Mouse (Mus musculus) embryo, embryonic 11 days (tissue): ENCODE results near the gene Car2.

Experiments
- DNase-seq: peaks from one replicate; pipeline ENCODE4 v3.0.0-alpha.2; 2015

The Car2 gene

GRCm38 (mm10) chr3:14880277-14880676 is 5.8 kb upstream of the Car2 start:
- DNase-seq = no peak

GRCm38 (mm10) chr3:14882005-14882404 is 4.1 kb upstream of the Car2 start:
- no peak for DNase-seq

- DNase-seq = no peak
Measured at GRCm38 (mm10) chr3:14882756-14883155, 3.3 kb upstream of the Car2 start.

GRCm38 (mm10) chr3:14884826-14885225 is 1.2 kb upstream of the Car2 start:
- no peak for DNase-seq

GRCm38 (mm10) chr3:14887134-14887666 is 1.1 kb downstream of the Car2 start:
- no peak for DNase-seq

- DNase-seq = no peak
Measured at GRCm38 (mm10) chr3:14887686-14888295, 1.7 kb downstream of the Car2 start.

- DNase-seq = no peak
Measured at GRCm38 (mm10) chr3:14888549-14888948, 2.5 kb downstream of the Car2 start.

- no peak for DNase-seq
Measured at GRCm38 (mm10) chr3:14889085-14889484, 3.0 kb downstream of the Car2 start.

GRCm38 (mm10) chr3:14889716-14890409 is 3.8 kb downstream of the Car2 start:
- DNase-seq = no peak

GRCm38 (mm10) chr3:14892991-14893390 is 6.9 kb downstream of the Car2 start:
- DNase-seq = no peak

- DNase-seq = no peak
Measured at GRCm38 (mm10) chr3:14893700-14894099, 7.6 kb downstream of the Car2 start.

GRCm38 (mm10) chr3:14895333-14895732 is 9.3 kb downstream of the Car2 start:
- no peak for DNase-seq

- no peak for DNase-seq
Measured at GRCm38 (mm10) chr3:14897770-14898169, 11.7 kb downstream of the Car2 start.

GRCm38 (mm10) chr3:14903380-14903779 is 17.3 kb downstream of the Car2 start:
- DNase-seq = no peak

- DNase-seq = no peak
Measured at GRCm38 (mm10) chr3:14904165-14904564, 18.1 kb downstream of the Car2 start.

- DNase-seq = no peak
Measured at GRCm38 (mm10) chr3:14907271-14907670, 21.2 kb downstream of the Car2 start.

- DNase-seq = no peak
Measured at GRCm38 (mm10) chr3:14911992-14912582, 26.0 kb downstream of the Car2 start.

GRCm38 (mm10) chr3:14913774-14914173 is 27.7 kb downstream of the Car2 start:
- no peak for DNase-seq

GRCm38 (mm10) chr3:14915355-14915754 is 29.3 kb downstream of the Car2 start:
- DNase-seq = no peak

- DNase-seq = no peak
Measured at GRCm38 (mm10) chr3:14917261-14917660, 31.2 kb downstream of the Car2 start.

GRCm38 (mm10) chr3:14944706-14945105 is 58.6 kb downstream of the Car2 start:
- no peak for DNase-seq

- DNase-seq = no peak
Measured at GRCm38 (mm10) chr3:14945627-14946026, 59.6 kb downstream of the Car2 start.

GRCm38 (mm10) chr3:14948067-14948800 is 62.2 kb downstream of the Car2 start:
- DNase-seq = no peak
